Mouse (Mus musculus): ENCODE results near the gene Ntng1.

- no peak for TF ChIP-seq POLR2A (IDR thresholded peaks at IDR 0.05; ENCODE audit: low read depth, low read length)
- TF ChIP-seq CTCF (IDR thresholded peaks at IDR 0.05; ENCODE audit: extremely low read depth, insufficient read length, insufficient replicate concordance, low read depth, low read length): no peak
Observed at GRCm38 (mm10) chr3:109871986-109872385, 271.8 kb downstream of the Ntng1 start.

Data from small intestine, adult 2 months (tissue).